Mouse (Mus musculus): ENCODE data around the gene Ndufs5.

DNA sequence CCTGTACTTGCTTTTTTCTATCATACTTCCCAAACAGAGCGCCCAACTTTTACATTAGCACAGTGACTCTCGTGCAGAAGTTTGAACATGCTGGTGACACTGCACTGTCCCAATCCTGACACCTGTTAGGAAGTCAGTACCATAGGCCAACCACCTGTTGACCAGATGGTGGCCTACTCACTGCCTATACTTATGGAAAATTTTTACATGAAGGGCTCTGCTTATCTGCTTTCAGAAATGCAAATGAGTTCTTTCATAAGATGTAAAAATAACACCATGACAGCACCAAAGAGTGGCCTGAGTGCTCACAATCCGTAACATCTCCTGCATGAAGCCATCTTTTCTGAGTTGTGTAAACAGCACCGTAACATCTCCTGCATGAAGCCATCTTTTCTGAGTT is 20.7 kb upstream of the Ndufs5 start:
- TF ChIP-seq POLR2A (IDR thresholded peaks at IDR 0.05; ENCODE audit: control insufficient read depth in 1 of 2, insufficient read depth in 1 of 2, low read depth in 1 of 2, low read length in 2 of 2, poor library complexity in 1 of 2), result no peak
- TF ChIP-seq EP300 (IDR thresholded peaks at IDR 0.05; ENCODE audit: low read depth in 1 of 2, low read length in 2 of 2), result no peak
- TF ChIP-seq CTCF (IDR thresholded peaks at IDR 0.05 in 2 of 3, conservative IDR thresholded peaks at IDR 0.05 in 1 of 3; ENCODE audit: control insufficient read depth in 1 of 3, insufficient read depth in 1 of 3, low read depth in 2 of 3, low read length in 3 of 3, poor library complexity in 1 of 3, severe bottlenecking in 1 of 3), result no peak
- TF ChIP-seq MXI1 (IDR thresholded peaks at IDR 0.05; ENCODE audit: low read depth, low read length), result no peak
- TF ChIP-seq RCOR1 (IDR thresholded peaks at IDR 0.05; ENCODE audit: low read depth, low read length), result no peak
- no peak for TF ChIP-seq GATA1 (IDR thresholded peaks at IDR 0.05; ENCODE audit: low read depth, low read length)
- no peak for TF ChIP-seq MYC (IDR thresholded peaks at IDR 0.05; ENCODE audit: low read depth, low read length)
- no peak for TF ChIP-seq NELFE (IDR thresholded peaks at IDR 0.05; ENCODE audit: low read depth, low read length)
- no peak for TF ChIP-seq TAL1 (IDR thresholded peaks at IDR 0.05; ENCODE audit: low read length)
- no peak for TF ChIP-seq BHLHE40 (IDR thresholded peaks at IDR 0.05; ENCODE audit: borderline replicate concordance, low read depth, low read length)
- TF ChIP-seq MEF2A (IDR thresholded peaks at IDR 0.05; ENCODE audit: extremely low read depth, insufficient replicate concordance, low read depth, low read length, poor library complexity, severe bottlenecking), result no peak
- TF ChIP-seq KAT2A (conservative IDR thresholded peaks at IDR 0.05; ENCODE audit: low read depth, low read length), result no peak
- no peak for TF ChIP-seq CHD1 (IDR thresholded peaks at IDR 0.05; ENCODE audit: low read depth, low read length)

Measured in MEL (cell line).